Mouse (Mus musculus) heart, embryonic 14.5 days (tissue): ENCODE results near the gene A230050P20Rik. TPM values are rescaled to one million over a fixed set of nuclear protein-coding genes. Genes with fewer than 3 reads are reported as not detected.
A peak's percentile ranks its signal among the peaks of the same experiment; 100 is the strongest.

Source experiments
- ATAC-seq: fragments of 200-750 bp; cut with Nextera tagmentation; 2 replicates; pipeline ENCODE4 v1.8.0; 2017; ENCODE audit warnings: low read depth, moderate TSS enrichment; ENCODE audit not compliant: insufficient number of reproducible peaks, insufficient read depth, low FRiP score
- H3K27ac ChIP-seq, 2 experiments: fragments of 200-500 bp in 1 of 2; fragments of 300-500 bp in 1 of 2; sonication (generic) in 1 of 2; replicated peaks in 1 of 2; 2 replicates each; pipeline ENCODE4 v1.5.1; 2012 to 2014; ENCODE audit warnings: low read depth in 2 of 2, low read length in 2 of 2, control low read depth in 1 of 2, mild to moderate bottlenecking in 1 of 2, mixed read lengths in 1 of 2; ENCODE audit not compliant: control insufficient read depth in 1 of 2, insufficient read depth in 1 of 2
- H3K27me3 ChIP-seq: fragments of 300-500 bp; sonication (generic); 2 replicates; pipeline ENCODE4 v1.6.1; 2014; ENCODE audit warnings: mild to moderate bottlenecking, low read length, control low read depth; ENCODE audit not compliant: control insufficient read depth, insufficient read depth
- H3K36me3 ChIP-seq: fragments of 300-500 bp; sonication (generic); 2 replicates; pipeline ENCODE4 v1.6.1; 2014; ENCODE audit warnings: mild to moderate bottlenecking, control low read depth, low read length, mixed read lengths; ENCODE audit not compliant: control insufficient read depth, insufficient read depth
- H3K4me1 ChIP-seq, 2 experiments: fragments of 200-500 bp in 1 of 2; fragments of 300-500 bp in 1 of 2; sonication (generic) in 1 of 2; 2 replicates each; pipeline ENCODE4 v1.6.1; 2012 to 2014; ENCODE audit warnings: low read length in 2 of 2, control low read depth in 1 of 2, mixed read lengths in 1 of 2; ENCODE audit not compliant: control insufficient read depth in 2 of 2, insufficient read depth in 2 of 2
- H3K4me2 ChIP-seq: fragments of 300-500 bp; sonication (generic); 2 replicates; pipeline ENCODE4 v1.6.1; 2014; ENCODE audit warnings: mild to moderate bottlenecking, low read length
- H3K4me3 ChIP-seq, 2 experiments: fragments of 200-500 bp in 1 of 2; fragments of 300-500 bp in 1 of 2; sonication (generic) in 1 of 2; 2 replicates each; pipeline ENCODE4 v1.5.1; 2012 to 2014; ENCODE audit warnings: low read length in 2 of 2, mild to moderate bottlenecking in 2 of 2, control low read depth in 1 of 2, low read depth in 1 of 2, moderate library complexity in 1 of 2; ENCODE audit not compliant: control insufficient read depth in 1 of 2, insufficient read depth in 1 of 2
- H3K9ac ChIP-seq: fragments of 300-500 bp; sonication (generic); 2 replicates; pipeline ENCODE4 v1.6.1; 2014; ENCODE audit warnings: mild to moderate bottlenecking, low read length
- H3K9me3 ChIP-seq: fragments of 300-500 bp; sonication (generic); 2 replicates; pipeline ENCODE4 v1.6.1; 2016; ENCODE audit warnings: low read length, control low read depth; ENCODE audit not compliant: control insufficient read depth
- WGBS: fragments of 180-500 bp; shearing (Covaris S2); extraction: QIAGEN DNeasy Blood & Tissue Kit; methylation state at CpG from one replicate; pipeline ENCODE4 v1.1.7; 2014; 5-methylcytosine and 5-hydroxymethylcytosine counted together
- polyA plus RNA-seq: library from polyadenylated mRNA; unstranded; fragments of >200 nt; fragmentation: Nextera tagmentation; extraction: Ambion mirVana; gene quantifications from 2 replicates; pipeline ENCODE4 v1.2.1, GENCODE M21; 2014

A230050P20Rik gene
- polyA plus RNA-seq, 1 experiment from 2014 or later: 4.5 TPM

- H3K9ac ChIP-seq: no peak overlapping the region
- H3K27ac ChIP-seq: no peak overlapping the region
- WGBS: 62% methylated on average over 5 of the region's 5 CpGs
- H3K4me3 ChIP-seq: no peak overlapping the region
- H3K4me2 ChIP-seq: no peak overlapping the region
- no peaks in the 10 kb centered on the region for H3K27me3 ChIP-seq
- H3K9me3 ChIP-seq: no peaks in the 10 kb centered on the region
- no peak for ATAC-seq
- peaks cover 7 to 14% of the 10 kb centered on the region in 2 experiments for H3K4me1 ChIP-seq
- H3K36me3 ChIP-seq: peaks cover 79% of the 10 kb centered on the region
These were observed 23.7 kb downstream of the A230050P20Rik start for GRCm38 (mm10) chr9:20892104-20892653.

- Histone ChIP-seq H3K9me3 (no peaks in the 10 kb centered on the region), H3K36me3 (peaks cover 80% of the 10 kb centered on the region), H3K4me1 (peaks cover 11 to 20% of the 10 kb centered on the region in 2 experiments), H3K9ac (no peak overlapping the region), H3K4me3 (no peak overlapping the region), H3K4me2 (no peak overlapping the region), H3K27me3 (no peaks in the 10 kb centered on the region), H3K27ac (no peak overlapping the region)
- ATAC-seq: no peak
- 69% methylated on average over 5 of the region's 5 CpGs for WGBS
These were observed 24.6 kb downstream of the A230050P20Rik start for GRCm38 (mm10) chr9:20893069-20893468.

DNA sequence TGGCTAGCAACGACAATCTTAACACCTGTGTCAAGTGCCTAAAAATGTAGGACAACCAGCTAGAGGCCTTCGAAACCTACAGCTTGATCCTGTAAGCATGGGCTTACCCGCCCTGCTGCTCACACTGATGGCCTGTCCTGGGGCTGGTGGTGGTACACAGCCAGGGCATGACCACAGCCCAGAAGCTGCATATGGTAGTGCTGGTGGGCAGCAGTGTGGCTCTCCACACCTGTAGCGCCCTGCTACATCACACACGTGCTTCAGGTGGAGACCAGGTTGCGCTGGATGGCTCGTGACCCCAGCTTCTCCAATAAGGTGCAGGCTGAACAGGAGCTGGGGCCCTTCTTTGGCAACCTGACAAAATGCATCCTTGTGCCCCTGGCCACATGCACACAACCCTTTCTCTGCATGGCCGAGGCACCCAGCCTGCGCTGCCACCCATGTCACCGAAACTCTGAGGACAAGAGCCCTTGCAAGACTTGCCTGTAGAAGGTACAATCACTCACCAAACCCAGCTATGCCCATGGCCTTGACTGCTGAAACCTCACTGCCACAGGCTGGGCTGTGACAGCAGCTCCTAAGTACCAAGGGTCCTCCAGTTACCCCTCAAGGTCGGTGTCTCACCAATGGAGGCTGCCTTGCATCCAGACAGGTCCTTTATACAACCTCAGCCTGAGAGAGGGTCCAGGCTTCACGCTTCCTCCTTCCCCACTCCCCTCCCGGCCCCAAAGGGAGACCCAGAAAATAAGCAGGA, 25.3 kb downstream of the A230050P20Rik start:
- 82% methylated on average over 13 of the region's 13 CpGs for WGBS
- Histone ChIP-seq H3K27ac (no peak overlapping the region), H3K36me3 (peaks cover 80% of the 10 kb centered on the region), H3K9me3 (no peaks in the 10 kb centered on the region), H3K4me2 (no peak overlapping the region), H3K9ac (no peak overlapping the region), H3K27me3 (no peaks in the 10 kb centered on the region), H3K4me3 (no peak overlapping the region), H3K4me1 (peaks cover 11 to 17% of the 10 kb centered on the region in 2 experiments)
- ATAC-seq: no peak

- no peak for ATAC-seq
- peaks cover 6 to 10% of the 10 kb centered on the region in 2 experiments; a peak in 3 of 4 replicates for H3K4me1 ChIP-seq
These were observed 26.2 kb downstream of the A230050P20Rik start for GRCm38 (mm10) chr9:20894629-20895028.

GRCm38 (mm10) chr9:20895382-20895781, 26.9 kb downstream of the A230050P20Rik start:
- H3K27ac ChIP-seq: no peak overlapping the region
- peaks cover 6 to 10% of the 10 kb centered on the region in 2 experiments; a peak in 3 of 4 replicates for H3K4me1 ChIP-seq
- peaks cover 68% of the 10 kb centered on the region for H3K36me3 ChIP-seq
- H3K4me3 ChIP-seq: no peak overlapping the region
- H3K4me2 ChIP-seq: no peak overlapping the region
- H3K9ac ChIP-seq: no peak overlapping the region
- WGBS: 94% methylated on average over 9 of the region's 9 CpGs
- no peak for ATAC-seq
- H3K27me3 ChIP-seq: no peaks in the 10 kb centered on the region
- H3K9me3 ChIP-seq: no peaks in the 10 kb centered on the region

More at GRCm38 (mm10) chr9:20894629-20895028, 26.2 kb downstream of the A230050P20Rik start:
- peaks cover 75% of the 10 kb centered on the region for H3K36me3 ChIP-seq
- H3K27ac ChIP-seq: no peak overlapping the region
- no peak overlapping the region for H3K4me3 ChIP-seq
- H3K9ac ChIP-seq: no peak overlapping the region
- H3K27me3 ChIP-seq: no peaks in the 10 kb centered on the region
- H3K9me3 ChIP-seq: no peaks in the 10 kb centered on the region
- 84% methylated on average over 15 of the region's 15 CpGs for WGBS
- no peak overlapping the region for H3K4me2 ChIP-seq

DNA sequence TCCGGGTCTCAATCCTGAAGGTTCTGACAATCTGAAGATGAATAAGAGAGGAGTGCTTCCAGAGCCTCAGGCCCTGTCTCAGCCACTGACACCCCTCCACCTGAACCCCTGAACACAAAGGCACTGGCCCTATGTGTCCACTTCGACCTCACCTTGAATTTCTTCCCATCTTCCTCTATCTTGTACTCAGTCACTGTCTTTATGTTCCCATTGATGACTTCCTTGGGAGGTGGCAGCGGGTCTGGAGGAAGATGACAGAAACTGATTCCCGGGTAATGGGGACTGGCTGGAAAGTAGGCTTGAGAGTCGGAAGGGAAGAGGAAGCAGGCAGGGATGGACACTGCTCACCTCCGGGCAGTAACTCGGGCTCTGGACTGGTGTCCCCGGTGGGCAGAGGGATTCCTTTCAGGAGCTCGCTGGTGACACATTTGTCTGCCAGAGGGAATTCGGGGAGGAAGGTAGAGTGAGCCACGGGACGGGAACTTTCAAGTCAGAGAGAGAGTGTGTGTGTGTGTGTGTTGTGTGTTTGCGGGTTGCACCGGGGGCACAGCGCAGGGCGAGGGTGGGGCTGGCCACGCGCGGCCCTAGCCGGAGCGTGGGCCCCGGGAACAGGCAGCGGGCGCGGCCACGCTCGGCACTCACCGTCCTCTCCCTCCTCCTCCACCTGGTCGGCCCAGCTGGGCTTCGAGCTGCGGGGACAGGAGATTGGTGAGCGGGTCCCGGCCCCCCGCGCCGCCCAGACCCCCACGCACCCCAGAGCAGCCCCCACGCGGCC, 29.5 kb downstream of the A230050P20Rik start:
- ATAC-seq: peak; percentile 9; the same call in 1 of the 2 replicates
- Histone ChIP-seq H3K27ac (peak overlapping the region in 1 of 2 experiments; percentile 44; a peak in 2 of 4 replicates), H3K4me3 (peak overlapping the region; percentile 79 to 98), H3K4me2 (peak overlapping the region; percentile 93), H3K9ac (peak overlapping the region; percentile 98), H3K9me3 (no peaks in the 10 kb centered on the region), H3K4me1 (peaks cover 11 to 18% of the 10 kb centered on the region in 2 experiments), H3K36me3 (peaks cover 42% of the 10 kb centered on the region), H3K27me3 (no peaks in the 10 kb centered on the region)
- 6% methylated on average over 35 of the region's 39 CpGs for WGBS

DNA sequence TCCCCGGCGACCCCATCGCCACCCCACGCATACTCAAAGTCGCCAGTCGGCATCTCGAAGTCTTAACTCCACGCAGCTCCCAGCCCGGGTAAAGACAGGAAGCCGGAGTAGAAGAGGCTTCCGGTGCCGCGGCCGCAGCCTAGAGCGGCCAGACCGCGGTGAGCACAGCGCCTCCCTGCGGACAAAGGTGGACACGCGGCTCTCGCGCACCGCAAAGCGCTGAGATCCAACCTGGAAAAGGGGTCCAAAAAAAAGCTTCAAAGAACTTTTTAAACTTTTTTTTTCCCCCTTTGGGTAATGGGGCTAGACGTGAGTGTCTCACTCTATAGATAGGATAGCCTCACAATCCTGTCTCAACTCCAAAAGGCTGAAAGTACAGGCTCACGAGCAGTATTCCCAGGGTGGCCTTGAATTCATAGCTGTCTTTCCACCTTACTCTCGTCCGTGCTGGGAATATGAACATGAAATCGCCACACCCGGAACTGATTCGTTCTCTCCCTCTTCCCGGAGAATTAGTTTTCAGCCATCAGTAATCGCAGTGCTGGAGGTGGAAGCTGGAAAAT, 30.1 kb downstream of the A230050P20Rik start, which contains the start of gene Eif3g:
TSS of gene Eif3g (minus strand) at position 113 of the 563 bp plus-strand sequence.
- Histone ChIP-seq H3K4me1 (peaks cover 11 to 18% of the 10 kb centered on the region in 2 experiments), H3K27ac (peak within 1 kb of the TSS in 1 of 2 experiments; percentile 44; a peak in 2 of 4 replicates), H3K4me2 (peak within 1 kb of the TSS; percentile 93), H3K27me3 (no peaks in the 10 kb centered on the region), H3K36me3 (peaks cover 37% of the 10 kb centered on the region), H3K9me3 (no peaks in the 10 kb centered on the region), H3K9ac (peak within 1 kb of the TSS; percentile 98), H3K4me3 (peak within 1 kb of the TSS; percentile 79 to 98)
- peak; percentile 72 for ATAC-seq
- 3% methylated on average over 34 of the region's 34 CpGs for WGBS
